Mouse (Mus musculus) forebrain, embryonic 13.5 days (tissue): ENCODE results near the gene Paqr3. TPM values are rescaled to one million over a fixed set of nuclear protein-coding genes. Genes with fewer than 3 reads are reported as not detected.

ENCODE experiments used
- ATAC-seq: fragments of 200-750 bp; cut with Nextera tagmentation; 2 replicates; pipeline ENCODE4 v1.8.0; 2017
- H3K27ac ChIP-seq: fragments of 300-500 bp; sonication (generic); 2 replicates; pipeline ENCODE4 v1.5.1; 2015; ENCODE audit warnings: inconsistent platforms, mild to moderate bottlenecking, moderate library complexity
- H3K27me3 ChIP-seq: fragments of 300-500 bp; sonication (generic); 2 replicates; pipeline ENCODE4 v1.6.1; 2015; ENCODE audit warnings: mild to moderate bottlenecking, inconsistent platforms
- H3K36me3 ChIP-seq: fragments of 300-500 bp; sonication (generic); 2 replicates; pipeline ENCODE4 v1.6.1; 2015; ENCODE audit warnings: mild to moderate bottlenecking, inconsistent platforms; ENCODE audit not compliant: poor library complexity, severe bottlenecking
- H3K4me1 ChIP-seq: fragments of 300-500 bp; sonication (generic); 2 replicates; pipeline ENCODE4 v1.6.1; 2015; ENCODE audit warnings: inconsistent platforms
- H3K4me2 ChIP-seq: fragments of 300-500 bp; sonication (generic); 2 replicates; pipeline ENCODE4 v1.6.1; 2015; ENCODE audit warnings: inconsistent platforms, mild to moderate bottlenecking, moderate library complexity
- H3K4me3 ChIP-seq: fragments of 300-500 bp; sonication (generic); 2 replicates; pipeline ENCODE4 v1.5.1; 2015; ENCODE audit warnings: mild to moderate bottlenecking, inconsistent platforms
- H3K9ac ChIP-seq: fragments of 300-500 bp; sonication (generic); 2 replicates; pipeline ENCODE4 v1.6.1; 2015; ENCODE audit warnings: mild to moderate bottlenecking, inconsistent platforms
- H3K9me3 ChIP-seq: fragments of 300-500 bp; sonication (generic); replicated peaks from 2 replicates; pipeline ENCODE4 v1.6.1; 2016; ENCODE audit warnings: inconsistent platforms
- WGBS: fragments of 180-500 bp; shearing (Covaris S2); methylation state at CpG from one replicate; pipeline ENCODE4 v1.1.7; 2015; 5-methylcytosine and 5-hydroxymethylcytosine counted together
- polyA plus RNA-seq: library from polyadenylated mRNA; unstranded; fragments of >200 nt; fragmentation: Nextera tagmentation; extraction: Ambion mirVana; gene quantifications from 2 replicates; pipeline ENCODE4 v1.2.1, GENCODE M21; 2015

The Paqr3 gene
- polyA plus RNA-seq, 1 experiment from 2014 or later: 17.1 TPM

GRCm38 (mm10) chr5:97054166-97054565 lies 57.2 kb downstream of the Paqr3 start:
- 94% methylated on average over 5 of the region's 5 CpGs for WGBS
- no peaks in the 10 kb centered on the region for H3K27me3 ChIP-seq
- no peak overlapping the region for H3K4me2 ChIP-seq
- H3K4me1 ChIP-seq: no peaks in the 10 kb centered on the region
- H3K4me3 ChIP-seq: no peak overlapping the region
- no peaks in the 10 kb centered on the region for H3K9me3 ChIP-seq
- H3K9ac ChIP-seq: no peak overlapping the region
- no peak for ATAC-seq
- H3K27ac ChIP-seq: no peak overlapping the region
- H3K36me3 ChIP-seq: peaks cover 13% of the 10 kb centered on the region; the same call in 1 of the 2 replicates

GRCm38 (mm10) chr5:97048905-97049304 lies 62.5 kb downstream of the Paqr3 start:
- Histone ChIP-seq H3K4me3 (no peak overlapping the region), H3K9me3 (no peaks in the 10 kb centered on the region), H3K9ac (no peak overlapping the region), H3K4me2 (no peak overlapping the region), H3K36me3 (peaks cover 4% of the 10 kb centered on the region; the same call in 1 of the 2 replicates), H3K4me1 (no peaks in the 10 kb centered on the region), H3K27ac (no peak overlapping the region), H3K27me3 (no peaks in the 10 kb centered on the region)
- 95% methylated on average over 5 of the region's 5 CpGs for WGBS
- ATAC-seq: no peak

GRCm38 (mm10) chr5:97046680-97047079 lies 64.7 kb downstream of the Paqr3 start:
- H3K27me3 ChIP-seq: no peaks in the 10 kb centered on the region
- no peak overlapping the region for H3K4me2 ChIP-seq
- WGBS: 90% methylated on average over 10 of the region's 10 CpGs
- H3K27ac ChIP-seq: no peak overlapping the region
- H3K4me3 ChIP-seq: no peak overlapping the region
- H3K9ac ChIP-seq: no peak overlapping the region
- no peaks in the 10 kb centered on the region for H3K9me3 ChIP-seq
- H3K4me1 ChIP-seq: no peaks in the 10 kb centered on the region
- H3K36me3 ChIP-seq: no peaks in the 10 kb centered on the region
- no peak for ATAC-seq

- Histone ChIP-seq H3K4me3 (no peak overlapping the region), H3K9ac (no peak overlapping the region), H3K9me3 (no peaks in the 10 kb centered on the region), H3K36me3 (no peaks in the 10 kb centered on the region), H3K27me3 (no peaks in the 10 kb centered on the region), H3K4me1 (no peaks in the 10 kb centered on the region), H3K27ac (no peak overlapping the region), H3K4me2 (no peak overlapping the region)
- WGBS: 89% methylated on average over 7 of the region's 7 CpGs
- no peak for ATAC-seq
Measured at GRCm38 (mm10) chr5:97045260-97045659, 66.1 kb downstream of the Paqr3 start.

Other genes starting within 250 kb of the Paqr3 start
- gene Bmp2k, start 113.9 kb downstream of the Paqr3 start, polyA plus RNA-seq: 7.6 and 9.3 TPM in 2 replicates